Mouse (Mus musculus) embryonic stem cell, embryonic (primary cell): ENCODE results near the gene Zfp709.
"Not testable (repeated sequence)": the region's sequence is repeated elsewhere in the genome, so short reads cannot be mapped to it uniquely, and the experiment has no call there.

Experiments used
- CTCF ChIA-PET, 4 experiments: fragments of 300-600 bp in 2 of 4; fragments of 350-600 bp in 2 of 4; sonication (Branson Sonifier 250); formaldehyde crosslinking; loops; one replicate each; lab custom pipeline; 2022; ENCODE audit warnings: inconsistent platforms in 2 of 4; lab: Charles Lee
- POLR2A ChIA-PET, 4 experiments: fragments of 300-600 bp in 2 of 4; fragments of 350-600 bp in 2 of 4; sonication (Branson Sonifier 250); formaldehyde crosslinking; loops; one replicate each; lab custom pipeline; 2022; ENCODE audit warnings: antibody characterized with exemption in 4 of 4, inconsistent platforms in 1 of 4; lab: Charles Lee

Zfp709 gene

DNA sequence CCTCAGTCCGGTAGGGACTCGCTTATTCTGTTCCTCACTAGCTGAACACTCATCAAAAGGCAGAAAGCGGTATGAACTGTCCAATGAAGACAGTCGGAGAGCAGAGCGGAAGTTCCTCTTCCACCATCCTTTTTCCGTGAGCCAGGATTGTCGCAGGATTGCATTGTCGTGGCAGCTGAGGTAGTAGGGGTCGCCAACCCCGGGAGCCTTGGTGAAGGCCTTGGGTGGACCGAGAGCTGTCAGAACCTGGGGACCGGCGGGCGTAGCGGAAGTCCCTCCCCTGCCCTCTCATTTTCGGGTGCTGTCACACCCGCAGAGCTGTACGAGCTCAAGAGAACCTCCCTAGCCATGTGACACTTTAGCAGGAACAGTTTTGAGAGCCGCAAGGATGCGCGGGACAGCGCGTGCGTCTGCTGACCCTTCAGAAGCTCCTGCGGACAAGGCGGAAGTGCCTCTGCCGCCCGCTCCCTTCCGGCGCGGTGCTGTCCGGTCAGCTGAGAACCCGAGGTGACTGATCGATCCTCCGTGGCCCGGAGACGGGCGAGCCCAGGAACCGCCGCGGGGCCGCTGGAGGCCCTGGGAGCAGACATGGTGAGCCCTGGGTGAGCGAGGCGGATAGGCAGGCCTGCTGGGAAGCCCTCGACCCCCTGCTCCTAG, at the start of gene Zfp709:
Gene Zfp709 (plus strand): TSS at position 402 of the 657 bp plus-strand sequence.
- ChIA-PET CTCF (interaction anchor here in 3 of 4 experiments (0.6 to 1.2 kb wide), 5 partner anchors 26 to 358 kb away, joined by 3 to 5 read pairs (median 3); partner anchors contain the start of genes Ap1m1 (in 1 of the 3), Zfp617 (in 1 of the 3) and Zfp882 (in 1 of the 3)), POLR2A (interaction anchor here in 3 of 4 experiments (0.6 to 2.3 kb wide), 19 partner anchors 10 to 1250 kb away, joined by 3 to 12 read pairs (median 4); partner anchors contain the start of genes Zfp617 (in 2 of the 3), Zfp882 (in 2 of the 3) and Zfp961 (in 2 of the 3))

DNA sequence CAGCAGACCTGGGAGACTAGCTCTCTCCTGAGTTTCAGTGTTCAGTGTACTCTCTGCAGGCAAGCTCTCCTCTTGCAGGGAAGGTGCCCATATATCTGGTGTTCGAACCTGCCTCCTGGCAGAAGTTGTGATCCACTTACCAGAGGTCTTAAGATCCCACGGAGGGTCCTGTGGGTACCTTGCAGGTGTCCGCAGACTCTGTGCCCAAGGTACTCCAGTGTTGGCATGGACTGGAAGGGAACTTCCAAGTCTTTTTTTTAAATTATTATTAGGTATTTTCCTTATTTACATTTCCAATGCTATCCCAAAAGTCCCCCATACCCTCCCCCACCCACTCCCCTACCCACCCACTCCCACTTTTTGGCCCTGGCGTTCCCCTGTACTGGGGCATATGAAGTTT, 43.6 kb upstream of the Zfp709 start:
- CTCF ChIA-PET, POLR2A ChIA-PET: not testable (repeated sequence)

DNA sequence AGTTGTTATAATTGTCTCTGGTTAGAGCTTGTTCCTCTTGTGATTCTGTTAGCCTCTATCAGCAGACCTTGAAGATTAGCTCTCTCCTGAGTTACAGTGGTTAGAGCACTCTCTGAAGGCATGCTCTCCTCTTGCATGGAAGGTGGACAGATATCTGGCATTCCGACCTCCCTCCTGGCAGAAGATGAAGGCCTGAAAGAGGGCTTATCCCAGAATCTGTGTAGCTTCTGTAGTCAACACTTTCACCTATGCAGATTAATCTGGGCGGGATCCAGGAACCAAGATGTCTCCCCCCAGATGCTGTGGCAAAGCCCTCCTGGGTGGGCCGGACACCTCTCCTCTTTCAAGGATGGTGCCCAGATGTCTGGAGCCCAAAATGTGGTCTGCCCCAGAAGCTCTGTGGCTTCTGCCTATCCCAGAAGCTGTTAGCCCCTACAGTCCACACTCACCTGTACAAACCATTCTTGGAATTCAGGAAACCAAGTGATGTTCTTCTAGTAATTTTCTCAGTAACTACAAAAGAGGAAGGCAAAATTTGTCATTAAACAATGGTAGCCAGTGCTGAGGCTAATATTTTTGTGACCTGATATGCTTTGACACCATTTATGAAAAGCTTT, 40.5 kb upstream of the Zfp709 start:
- POLR2A ChIA-PET, CTCF ChIA-PET: not testable (repeated sequence)

DNA sequence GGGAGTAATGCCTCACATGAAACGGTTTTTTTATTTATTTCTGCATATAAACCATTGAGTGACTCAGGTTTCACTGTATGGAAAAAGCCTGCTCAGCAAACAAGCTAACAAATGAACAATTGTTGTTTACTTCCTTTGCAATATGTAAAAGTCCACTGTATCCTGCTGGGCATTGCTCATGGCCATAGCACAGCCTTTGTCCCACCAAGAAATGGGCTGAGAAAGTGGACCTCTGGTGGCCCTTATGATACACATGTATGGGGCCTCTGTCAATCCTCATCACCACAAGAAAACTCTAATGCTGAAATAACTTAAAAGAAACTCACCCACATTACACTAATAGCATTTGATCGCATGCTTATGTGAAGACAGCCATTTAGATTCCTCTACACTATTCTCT, 39.3 kb upstream of the Zfp709 start:
- CTCF ChIA-PET, POLR2A ChIA-PET: not testable (repeated sequence)

DNA sequence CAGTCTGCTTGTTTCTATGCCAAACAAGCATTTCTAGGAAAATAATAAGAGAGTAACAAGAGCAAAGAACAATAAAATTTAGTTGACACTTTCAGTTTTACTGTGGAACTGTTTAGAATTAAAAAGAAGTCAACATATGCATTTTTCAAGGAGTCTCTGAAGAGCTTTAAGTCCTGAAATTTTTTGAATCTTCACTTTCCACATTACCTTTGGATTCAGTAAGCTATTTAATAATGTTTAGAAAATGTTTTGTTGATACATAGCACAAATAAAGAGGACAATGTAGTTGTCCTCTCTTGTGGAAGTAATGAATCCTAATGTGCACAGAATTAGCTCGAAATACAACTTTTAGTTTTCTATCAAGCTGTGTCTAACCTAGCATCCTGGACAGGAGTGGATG, 37.4 kb upstream of the Zfp709 start:
- CTCF ChIA-PET, POLR2A ChIA-PET: not testable (repeated sequence)

DNA sequence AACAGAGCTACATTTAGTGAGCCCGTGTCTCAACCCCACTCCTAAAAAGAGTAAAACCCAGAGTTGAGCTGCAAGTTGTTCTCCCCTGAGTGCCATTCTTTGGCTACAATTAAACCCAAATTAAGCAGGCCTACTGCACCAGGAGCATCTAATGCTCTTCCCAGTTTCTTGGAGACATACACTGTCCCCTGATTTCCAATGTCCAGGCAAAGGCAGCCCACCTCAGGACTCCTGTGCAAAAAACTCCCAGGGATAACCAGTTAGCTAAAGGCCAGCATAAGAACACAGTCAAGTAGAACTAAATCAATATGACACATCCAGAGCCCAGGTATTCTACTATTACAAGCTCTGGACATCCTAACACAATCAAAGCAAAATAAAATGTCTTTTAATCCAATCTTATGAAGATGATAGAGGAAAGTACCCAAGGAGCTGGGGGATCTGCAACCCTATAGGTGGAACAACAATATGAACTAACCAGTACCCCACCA, 35.8 kb upstream of the Zfp709 start:
- CTCF ChIA-PET: not testable (repeated sequence)
- POLR2A ChIA-PET: interaction anchor here in 1 of 4 experiments (1.6 kb wide), 1 partner anchor 699 kb away, joined by 3 read pairs; no protein-coding TSS in a partner anchor

DNA sequence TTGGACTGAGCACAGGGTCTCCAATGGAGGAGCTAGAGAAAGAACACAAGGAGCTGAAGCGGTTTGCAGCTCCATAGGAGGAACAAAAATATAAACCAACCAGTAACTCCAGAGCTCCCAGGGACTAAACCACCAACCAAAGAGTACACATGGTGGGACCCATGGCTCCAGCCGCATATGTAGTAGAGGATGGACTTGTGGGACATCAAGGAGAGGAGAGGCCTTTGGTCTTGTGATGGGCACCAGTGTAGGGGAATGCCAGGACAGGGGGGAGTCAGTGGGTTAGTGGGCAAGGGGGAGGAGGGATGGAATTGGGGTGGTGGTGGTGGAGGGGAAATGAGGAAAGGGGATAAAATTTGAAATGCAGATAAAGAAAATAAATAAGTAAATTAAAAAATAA, 35.1 kb upstream of the Zfp709 start:
- CTCF ChIA-PET: not testable (repeated sequence)
- POLR2A ChIA-PET: interaction anchor here in 2 of 4 experiments (0.6 to 1.6 kb wide), 2 partner anchors 189 to 699 kb away, joined by 3 read pairs; no protein-coding TSS in a partner anchor

DNA sequence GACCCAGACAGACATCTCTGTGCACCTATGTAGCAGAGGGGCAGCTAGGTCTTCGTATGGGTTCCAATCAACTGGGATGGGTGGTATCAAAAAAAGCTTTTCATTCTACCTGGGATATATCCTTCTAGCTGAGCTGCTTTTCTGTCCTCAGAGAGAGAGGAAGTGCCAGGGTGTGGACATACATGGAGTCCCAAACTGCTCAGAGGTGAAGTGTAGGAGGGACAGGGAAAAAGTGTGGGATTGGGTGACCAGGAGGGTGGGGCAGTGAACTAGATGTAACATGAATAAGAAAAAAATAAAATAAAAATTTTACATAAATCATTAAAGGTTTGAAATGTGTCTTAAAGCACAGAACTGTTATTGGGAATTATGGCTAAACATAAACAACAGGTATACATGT, 30.8 kb upstream of the Zfp709 start:
- CTCF ChIA-PET, POLR2A ChIA-PET: not testable (repeated sequence)

DNA sequence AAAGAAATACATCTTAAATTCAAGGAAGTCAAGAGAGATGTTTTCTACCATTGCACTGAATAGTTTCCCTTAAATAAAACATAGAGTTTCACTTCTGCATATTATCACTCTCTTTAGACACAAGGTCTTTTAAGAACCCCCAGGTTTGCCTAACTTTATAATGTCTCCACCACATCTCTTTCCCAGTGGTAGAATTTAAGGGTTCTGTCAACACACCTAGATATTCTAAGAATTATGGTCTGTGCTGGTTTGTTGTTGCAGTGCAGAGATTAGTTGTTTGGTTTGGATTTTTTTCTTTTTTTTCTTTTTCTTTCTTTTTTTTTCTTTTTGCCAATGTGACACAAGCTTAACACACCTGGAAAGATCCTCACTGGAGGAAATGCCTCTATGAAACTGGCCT, 28.5 kb upstream of the Zfp709 start:
- POLR2A ChIA-PET: interaction anchor here in 1 of 4 experiments (0.7 kb wide), 1 partner anchor 281 kb away, joined by 5 read pairs; no protein-coding TSS in a partner anchor
- CTCF ChIA-PET: not testable (repeated sequence)

DNA sequence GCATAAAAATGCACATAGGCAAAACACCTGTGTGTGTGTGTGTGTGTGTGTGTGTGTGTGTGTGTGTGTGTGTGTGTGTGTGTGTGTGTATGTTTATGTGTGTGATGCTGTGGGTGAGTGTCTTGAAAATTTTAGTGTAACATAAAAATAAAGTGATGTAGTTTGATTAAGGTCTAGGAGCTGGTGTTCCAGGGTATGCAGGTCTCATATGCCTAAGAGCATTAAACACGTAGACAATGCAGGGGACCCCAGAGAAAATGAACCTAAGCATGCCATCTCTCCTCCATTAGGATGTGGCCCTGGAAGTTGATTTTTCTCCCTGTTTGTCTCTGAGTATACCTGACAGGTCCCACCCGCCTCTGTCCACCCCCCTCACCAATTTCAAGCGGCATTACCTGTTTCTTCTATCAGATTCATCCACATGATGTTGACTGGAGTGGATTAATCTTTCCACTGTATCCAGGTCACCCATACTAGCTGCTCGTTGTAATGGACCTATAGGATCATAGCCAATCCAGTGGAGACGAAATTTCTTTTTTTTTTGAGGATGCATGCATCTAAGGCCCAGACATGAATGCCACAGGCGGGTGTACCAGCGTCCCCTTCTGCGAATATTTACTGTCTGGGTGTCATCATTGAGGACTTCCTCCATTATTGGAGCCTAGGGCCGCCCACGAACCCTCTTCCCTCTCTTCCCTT, 25.0 kb upstream of the Zfp709 start:
- CTCF ChIA-PET, POLR2A ChIA-PET: not testable (repeated sequence)

DNA sequence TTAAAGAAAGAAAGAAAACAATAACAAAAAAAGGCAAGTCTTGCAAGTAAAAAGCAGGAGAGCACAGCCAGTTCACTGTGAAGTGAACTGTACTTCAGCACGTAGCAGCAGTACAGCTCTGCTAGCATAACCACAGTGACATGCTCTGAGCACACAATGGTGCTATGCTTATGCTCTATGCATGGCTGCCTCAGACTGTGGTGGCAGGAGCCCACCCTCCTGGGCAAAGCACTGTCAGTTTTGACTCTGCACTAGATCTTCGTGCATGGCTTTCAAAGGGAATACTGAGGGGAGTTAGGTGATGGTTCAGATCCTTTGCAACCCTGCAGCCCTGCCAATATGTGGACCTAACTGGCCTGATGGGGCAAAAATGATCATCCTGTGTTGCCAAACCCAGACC, 24.5 kb upstream of the Zfp709 start:
- CTCF ChIA-PET, POLR2A ChIA-PET: not testable (repeated sequence)

DNA sequence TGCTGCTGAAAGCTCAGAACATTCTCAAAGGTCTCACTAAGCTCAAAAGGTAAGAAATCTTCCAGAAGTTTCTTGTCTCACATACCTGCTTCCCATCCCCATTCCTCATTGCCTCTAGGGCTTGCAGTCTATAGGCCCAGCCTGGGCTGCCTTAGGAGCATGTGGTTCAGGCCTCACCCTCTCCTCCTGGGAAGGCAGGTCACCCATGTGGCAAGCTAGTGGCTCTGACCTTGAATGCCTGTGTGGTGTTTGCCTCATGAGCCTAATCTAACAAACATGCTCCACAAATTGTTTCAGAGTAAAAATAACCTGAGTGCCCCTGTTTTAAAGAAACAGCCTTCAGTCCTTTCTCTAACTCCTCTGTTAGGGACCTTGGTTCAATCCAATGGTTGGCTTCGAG, 20.3 kb upstream of the Zfp709 start:
- POLR2A ChIA-PET: interaction anchor here in 1 of 4 experiments (0.6 to 1.1 kb wide), 2 partner anchors 20 to 47 kb away, joined by 4 to 11 read pairs; partner anchors contain the start of genes Zfp617, Zfp709 and Zfp882
- CTCF ChIA-PET: not testable (repeated sequence)

DNA sequence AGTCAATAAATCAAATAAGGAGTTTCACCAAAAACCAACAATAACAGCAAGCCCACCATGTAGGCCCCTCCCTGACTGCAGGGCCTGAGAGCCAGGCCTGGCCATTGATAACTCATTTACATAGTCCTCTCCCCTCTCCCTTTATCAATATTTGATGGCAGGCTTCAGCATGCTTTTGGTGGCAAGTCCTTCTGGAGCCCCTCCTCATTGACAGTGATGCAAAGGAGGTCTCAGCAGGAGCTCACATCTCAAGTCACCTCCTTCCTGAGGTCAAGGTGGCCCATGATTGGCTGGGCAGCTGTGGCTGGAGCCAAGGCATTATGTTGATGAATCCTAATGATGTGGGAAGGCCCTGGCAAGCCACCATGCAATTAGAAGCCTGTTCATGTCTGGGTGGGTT, 19.8 kb upstream of the Zfp709 start:
- POLR2A ChIA-PET: interaction anchor here in 1 of 4 experiments (0.6 kb wide), 1 partner anchor 19 kb away, joined by 4 read pairs; the partner anchor contains the start of gene Zfp709
- CTCF ChIA-PET: not testable (repeated sequence)

DNA sequence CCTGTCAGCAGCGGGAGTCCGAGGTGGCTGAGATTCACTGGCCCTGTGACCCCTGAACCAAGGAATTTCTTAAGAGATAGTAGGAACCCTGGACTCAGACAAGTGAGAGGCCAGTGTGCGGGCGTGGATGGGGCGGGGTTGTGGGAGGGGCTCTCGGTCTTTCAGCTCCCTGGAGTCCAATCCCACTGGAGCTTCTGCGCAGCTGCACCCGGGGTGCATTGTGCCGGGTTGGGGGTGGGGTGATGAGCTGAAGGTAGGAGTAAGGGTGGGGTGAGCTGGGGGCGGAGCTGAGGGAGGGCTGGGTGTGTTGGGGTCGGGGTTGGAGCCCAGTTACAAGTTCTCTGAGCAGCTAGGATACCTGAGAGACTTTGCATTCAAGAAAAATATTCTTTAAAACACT, 18.8 kb downstream of the Zfp709 start:
- POLR2A ChIA-PET: interaction anchor here in 2 of 4 experiments (1.3 to 2.0 kb wide), 5 partner anchors 22 to 342 kb away, joined by 3 to 10 read pairs (median 5); partner anchors contain the start of gene Tmem221 (in 1 of the 2)
- CTCF ChIA-PET: not testable (repeated sequence)

DNA sequence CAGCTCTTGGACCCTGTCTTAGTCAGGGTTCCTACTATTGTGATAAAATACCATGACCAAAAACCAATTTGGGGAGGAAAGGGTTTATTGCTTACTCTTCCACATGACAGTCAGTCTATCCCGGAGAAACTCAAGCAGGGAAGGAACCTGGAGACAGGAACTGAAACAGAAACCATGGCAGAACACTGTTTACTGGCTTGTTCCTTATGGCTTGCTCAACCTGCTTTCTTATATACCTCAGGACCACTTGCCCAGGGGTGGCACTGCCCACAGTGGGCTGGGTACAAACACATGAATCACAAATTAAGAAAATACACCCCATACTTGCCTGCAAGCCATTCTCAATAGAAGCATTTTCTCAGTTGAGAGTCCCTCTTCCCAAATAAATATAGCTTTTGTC, 21.3 kb downstream of the Zfp709 start:
- CTCF ChIA-PET: not testable (repeated sequence)
- POLR2A ChIA-PET: interaction anchor here in 1 of 4 experiments (0.6 kb wide), 1 partner anchor 54 kb away, joined by 3 read pairs; no protein-coding TSS in a partner anchor

DNA sequence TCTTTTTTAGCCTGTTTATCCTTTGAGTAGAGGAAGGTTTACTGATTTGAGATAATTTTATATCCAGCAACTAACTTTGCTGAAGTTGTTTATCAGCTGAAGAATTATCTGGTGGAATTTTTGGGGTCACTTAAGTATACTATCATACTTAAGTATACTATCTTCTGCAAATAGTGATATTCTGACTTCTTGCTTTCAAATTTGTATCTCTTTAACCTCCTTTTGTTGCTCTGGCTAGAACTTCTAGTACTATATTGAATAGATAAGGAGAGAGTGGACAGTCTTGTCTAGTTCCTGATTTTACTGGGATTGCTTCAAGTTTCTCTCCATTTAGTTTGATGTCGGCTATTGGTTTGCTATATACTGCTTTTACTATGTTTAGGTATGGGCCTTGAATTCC, 25.0 kb downstream of the Zfp709 start:
- CTCF ChIA-PET: no interaction called here

DNA sequence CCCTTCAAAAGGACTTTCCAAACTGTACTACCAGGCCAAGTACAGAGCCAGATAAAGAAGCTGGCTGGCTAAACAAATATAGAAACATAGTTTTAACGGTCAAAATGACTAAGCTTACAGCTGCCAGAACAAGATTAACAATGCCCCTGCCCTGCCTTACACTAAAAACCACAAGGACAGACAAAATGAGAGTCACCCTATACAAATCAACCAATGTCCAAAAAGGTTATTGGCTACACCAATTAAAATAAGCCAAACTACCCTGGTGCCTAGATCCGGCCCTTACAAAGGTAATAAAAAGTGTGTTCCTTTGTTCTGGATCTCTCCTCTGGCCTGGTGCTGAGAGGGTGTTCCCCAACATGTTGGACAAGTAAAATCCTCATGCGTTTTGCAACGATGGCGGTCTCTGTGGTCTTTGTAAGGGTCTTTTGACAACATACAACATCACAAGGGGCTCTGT, 26.0 kb downstream of the Zfp709 start:
- POLR2A ChIA-PET: interaction anchor here (0.7 to 2.2 kb wide), 30 partner anchors 10 to 229 kb away, joined by 3 to 42 read pairs (median 5); partner anchors contain the start of genes Zfp709 (in 2 of the 4) and Zfp961 (in 2 of the 4)

More for the DNA sequence above, 25.0 kb downstream of the Zfp709 start:
- POLR2A ChIA-PET: interaction anchor here in 1 of 4 experiments (0.9 to 2.2 kb wide), 4 partner anchors 11 to 17 kb away, joined by 4 to 38 read pairs (median 9); no protein-coding TSS in a partner anchor

More for the DNA sequence above, 26.0 kb downstream of the Zfp709 start:
- CTCF ChIA-PET: interaction anchor here in 2 of 4 experiments (0.6 to 1.5 kb wide), 4 partner anchors 15 to 77 kb away, joined by 3 to 7 read pairs (median 4); partner anchors contain the start of gene Zfp709 (in 1 of the 2)
